Mouse (Mus musculus): Measurements from ENCODE around the gene Myzap. TPM values are rescaled to one million over a fixed set of nuclear protein-coding genes. Genes with fewer than 3 reads are reported as not detected.

The Myzap gene
- polyA plus RNA-seq, 1 experiment from 2014 or later, result 3.5 TPM

- H3K27ac ChIP-seq, result peak overlapping the region; percentile 74; the same call in 1 of the 2 replicates
- H3K36me3 ChIP-seq (replicated peaks), result no peaks in the 10 kb centered on the region
- peak overlapping the region; percentile 65 for H3K4me3 ChIP-seq
- peaks cover 28% of the 10 kb centered on the region for H3K27me3 ChIP-seq (ENCODE audit: poor library complexity, severe bottlenecking)
- 44% methylated on average over 6 of the region's 6 CpGs for WGBS
- no peak for DNase-seq (ENCODE audit: extremely low spot score, low spot score)
- peaks cover 20% of the 10 kb centered on the region for H3K4me1 ChIP-seq
- H3K9me3 ChIP-seq, result no peaks in the 10 kb centered on the region
Observed at GRCm38 (mm10) chr9:71592577-71593285, 571 bp upstream of the Myzap start.

DNA sequence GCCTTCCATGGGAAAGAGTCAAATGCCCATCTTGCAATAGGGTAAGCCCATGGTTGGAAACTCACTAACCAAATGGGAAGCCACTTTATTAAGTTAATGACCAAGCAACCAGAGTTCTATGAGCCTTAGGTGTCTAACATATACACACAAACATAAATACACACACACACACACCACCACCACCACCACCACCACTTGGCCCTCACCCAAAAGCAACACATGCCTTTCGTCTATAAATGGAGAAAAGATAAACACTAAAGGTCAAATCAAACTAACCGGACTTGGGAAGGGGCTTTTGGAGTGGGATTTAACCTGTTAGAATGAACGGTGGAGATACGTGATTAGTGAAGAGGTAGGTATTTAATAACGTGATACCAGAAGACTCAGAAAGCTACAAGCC, 1.1 kb downstream of the Myzap start:
- H3K9me3 ChIP-seq, result no peaks in the 10 kb centered on the region
- H3K27ac ChIP-seq, result no peak overlapping the region
- H3K36me3 ChIP-seq (replicated peaks), result no peaks in the 10 kb centered on the region
- peaks cover 16% of the 10 kb centered on the region for H3K4me1 ChIP-seq
- 80% methylated on average over 5 of the region's 5 CpGs for WGBS
- H3K4me3 ChIP-seq, result peak overlapping the region; percentile 65; the same call in 1 of the 2 replicates
- peaks cover 28% of the 10 kb centered on the region for H3K27me3 ChIP-seq (ENCODE audit: poor library complexity, severe bottlenecking)
- DNase-seq (ENCODE audit: extremely low spot score, low spot score), result no peak

DNA sequence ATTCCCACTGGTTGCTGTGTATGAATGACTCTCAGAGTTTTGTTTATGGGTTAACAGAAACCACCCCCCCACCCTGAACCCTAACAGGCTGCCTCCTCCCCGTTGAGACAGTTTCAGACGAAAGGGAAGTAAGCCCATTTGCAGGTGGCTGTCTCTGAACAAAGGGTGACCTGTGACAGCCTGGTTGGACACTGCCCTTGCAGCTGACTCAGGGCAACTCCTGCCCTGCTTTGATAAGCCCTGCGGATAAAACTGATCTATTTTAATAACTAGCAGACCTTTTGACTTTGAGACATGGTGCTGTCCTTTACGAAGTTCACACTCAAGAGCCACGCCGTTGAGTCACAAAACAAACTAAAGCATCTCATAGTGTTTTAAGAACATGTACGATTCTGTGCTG, 2.4 kb downstream of the Myzap start:
- WGBS, result 71% methylated on average over 7 of the region's 7 CpGs
- H3K9me3 ChIP-seq, result peaks cover 7% of the 10 kb centered on the region; the same call in 1 of the 2 replicates
- H3K4me1 ChIP-seq, result peaks cover 16% of the 10 kb centered on the region
- H3K36me3 ChIP-seq (replicated peaks), result no peaks in the 10 kb centered on the region
- no peak overlapping the region for H3K4me3 ChIP-seq
- DNase-seq (ENCODE audit: extremely low spot score, low spot score), result no peak
- peaks cover 28% of the 10 kb centered on the region for H3K27me3 ChIP-seq (ENCODE audit: poor library complexity, severe bottlenecking)
- H3K27ac ChIP-seq, result no peak overlapping the region

GRCm38 (mm10) chr9:71588930-71589592, 3.1 kb downstream of the Myzap start:
- 76% methylated on average over 2 of the region's 2 CpGs for WGBS
- H3K4me3 ChIP-seq, result no peak overlapping the region
- peaks cover 16% of the 10 kb centered on the region for H3K4me1 ChIP-seq
- DNase-seq (ENCODE audit: extremely low spot score, low spot score), result no peak
- H3K9me3 ChIP-seq, result peaks cover 7% of the 10 kb centered on the region; the same call in 1 of the 2 replicates
- peaks cover 28% of the 10 kb centered on the region for H3K27me3 ChIP-seq (ENCODE audit: poor library complexity, severe bottlenecking)
- H3K36me3 ChIP-seq (replicated peaks), result no peaks in the 10 kb centered on the region
- H3K27ac ChIP-seq, result no peak overlapping the region

- Histone ChIP-seq H3K4me3 (no peak overlapping the region), H3K4me1 (peaks cover 8% of the 10 kb centered on the region), H3K9me3 (peaks cover 7% of the 10 kb centered on the region; the same call in 1 of the 2 replicates), H3K36me3 (replicated peaks) (no peaks in the 10 kb centered on the region), H3K27me3 (ENCODE audit: poor library complexity, severe bottlenecking) (peaks cover 12% of the 10 kb centered on the region), H3K27ac (no peak overlapping the region)
- 61% methylated on average over 3 of the region's 3 CpGs for WGBS
- no peak for DNase-seq (ENCODE audit: extremely low spot score, low spot score)
Observed at GRCm38 (mm10) chr9:71586408-71586807, 5.8 kb downstream of the Myzap start.

- 64% methylated on average over 1 of the region's 1 CpGs for WGBS
Observed at GRCm38 (mm10) chr9:71582771-71583170, 9.4 kb downstream of the Myzap start.

DNA sequence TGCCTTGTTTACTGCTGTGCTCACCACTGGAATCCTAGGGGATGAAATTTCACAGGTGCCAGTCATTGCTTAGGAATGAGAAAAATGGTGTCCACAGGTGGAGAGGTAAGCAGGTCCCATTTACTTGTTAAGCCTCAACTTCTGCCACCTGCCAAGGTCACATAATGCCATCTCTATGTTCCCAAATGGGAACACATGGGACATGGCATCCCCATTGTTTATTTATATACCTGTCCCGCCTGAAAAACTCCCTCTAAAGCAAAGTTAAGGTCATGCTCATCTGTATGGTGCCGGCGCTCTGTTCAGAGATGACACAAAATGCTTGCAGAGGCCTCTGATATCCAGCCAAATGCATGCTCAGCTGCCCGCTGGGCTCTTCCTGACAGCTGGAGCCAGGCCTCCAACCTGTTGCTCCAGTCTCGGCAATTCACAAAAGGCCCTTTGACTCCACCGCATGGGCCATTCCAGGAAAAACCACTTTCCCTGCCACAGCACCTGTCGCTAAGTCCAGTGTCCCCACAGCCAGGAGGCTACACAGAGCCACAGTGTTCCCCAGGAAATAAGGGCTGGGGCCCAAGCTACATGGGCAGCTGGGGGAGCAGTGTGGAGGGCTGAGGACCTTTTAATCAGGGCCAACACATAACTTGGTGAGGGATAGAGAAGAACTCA, 13.1 kb downstream of the Myzap start:
- DNase-seq (ENCODE audit: extremely low spot score, low spot score), result no peak
- Histone ChIP-seq H3K4me3 (no peak overlapping the region), H3K36me3 (replicated peaks) (no peaks in the 10 kb centered on the region), H3K27ac (no peak overlapping the region), H3K27me3 (ENCODE audit: poor library complexity, severe bottlenecking) (no peaks in the 10 kb centered on the region), H3K9me3 (no peaks in the 10 kb centered on the region), H3K4me1 (peaks cover 8% of the 10 kb centered on the region)
- 76% methylated on average over 7 of the region's 7 CpGs for WGBS

More at GRCm38 (mm10) chr9:71582771-71583170, 9.4 kb downstream of the Myzap start:
- no peak for DNase-seq (ENCODE audit: extremely low spot score, low spot score)
- H3K4me1 ChIP-seq, result peaks cover 8% of the 10 kb centered on the region
- no peak overlapping the region for H3K4me3 ChIP-seq
- H3K27me3 ChIP-seq (ENCODE audit: poor library complexity, severe bottlenecking), result no peaks in the 10 kb centered on the region
- no peaks in the 10 kb centered on the region for H3K36me3 ChIP-seq (replicated peaks)
- peaks cover 7% of the 10 kb centered on the region; the same call in 1 of the 2 replicates for H3K9me3 ChIP-seq
- no peak overlapping the region for H3K27ac ChIP-seq

DNA sequence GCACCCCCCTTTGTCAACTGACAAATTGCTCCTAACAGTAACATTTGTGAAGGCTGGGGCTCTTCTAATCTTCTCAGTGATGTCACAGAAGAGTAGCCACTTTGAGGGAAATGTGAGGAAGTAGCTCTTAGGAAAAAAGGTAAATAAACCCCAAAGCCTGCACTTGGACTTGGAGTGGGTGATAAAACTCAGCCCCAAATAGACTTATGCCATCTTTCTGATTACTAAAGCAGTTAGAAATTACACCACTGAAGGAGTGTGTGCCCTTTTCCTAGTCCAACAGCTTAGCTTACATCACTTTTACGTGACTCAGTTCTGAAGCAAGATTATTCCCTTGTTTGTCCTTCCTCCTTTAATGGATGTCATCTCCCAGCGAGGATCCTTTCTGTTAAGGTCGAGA, 17.7 kb downstream of the Myzap start:
- no peaks in the 10 kb centered on the region for H3K36me3 ChIP-seq (replicated peaks)
- no peaks in the 10 kb centered on the region for H3K27me3 ChIP-seq (ENCODE audit: poor library complexity, severe bottlenecking)
- no peaks in the 10 kb centered on the region for H3K9me3 ChIP-seq
- WGBS, result 88% methylated on average over 3 of the region's 3 CpGs
- no peak overlapping the region for H3K27ac ChIP-seq
- DNase-seq (ENCODE audit: extremely low spot score, low spot score), result no peak
- H3K4me1 ChIP-seq, result no peaks in the 10 kb centered on the region
- no peak overlapping the region for H3K4me3 ChIP-seq

DNA sequence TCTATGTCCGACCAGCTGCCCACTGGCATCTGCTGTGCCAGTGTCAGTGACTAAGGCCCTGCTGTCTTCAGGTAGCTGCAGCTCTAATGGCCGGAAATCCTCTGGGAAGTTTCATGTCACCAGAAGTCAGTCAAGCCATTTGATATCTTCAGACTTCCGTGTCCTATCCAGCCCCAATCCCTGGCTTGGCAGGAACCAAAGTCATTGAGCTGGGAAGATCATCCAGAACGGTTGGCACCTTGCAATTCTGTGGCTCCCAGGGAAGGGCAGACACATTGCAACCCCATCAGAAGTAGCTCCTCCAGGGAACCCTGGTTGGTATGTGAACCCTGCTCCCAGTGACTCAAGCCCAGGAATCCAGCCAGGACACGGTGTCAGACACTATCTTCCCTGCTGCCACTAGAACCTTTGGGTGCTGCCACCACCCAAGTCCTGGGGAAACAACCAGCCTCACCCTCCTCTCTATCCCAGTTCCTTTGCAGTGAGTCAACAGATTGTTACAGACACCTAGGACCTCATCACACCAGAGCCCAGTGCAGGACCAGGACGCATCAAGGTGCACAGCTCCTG, 18.3 kb downstream of the Myzap start:
- no peaks in the 10 kb centered on the region for H3K4me1 ChIP-seq
- DNase-seq (ENCODE audit: extremely low spot score, low spot score), result no peak
- H3K27ac ChIP-seq, result no peak overlapping the region
- 89% methylated on average over 6 of the region's 6 CpGs for WGBS
- H3K9me3 ChIP-seq, result no peaks in the 10 kb centered on the region
- no peak overlapping the region for H3K4me3 ChIP-seq
- no peaks in the 10 kb centered on the region for H3K36me3 ChIP-seq (replicated peaks)
- H3K27me3 ChIP-seq (ENCODE audit: poor library complexity, severe bottlenecking), result no peaks in the 10 kb centered on the region

GRCm38 (mm10) chr9:71571150-71571633, 21.0 kb downstream of the Myzap start:
- WGBS, result 90% methylated on average over 7 of the region's 7 CpGs
- Histone ChIP-seq H3K27ac (no peak overlapping the region), H3K36me3 (replicated peaks) (no peaks in the 10 kb centered on the region), H3K4me1 (peaks cover 19% of the 10 kb centered on the region), H3K4me3 (no peak overlapping the region), H3K9me3 (no peaks in the 10 kb centered on the region), H3K27me3 (ENCODE audit: poor library complexity, severe bottlenecking) (no peaks in the 10 kb centered on the region)
- DNase-seq (ENCODE audit: extremely low spot score, low spot score), result no peak

DNA sequence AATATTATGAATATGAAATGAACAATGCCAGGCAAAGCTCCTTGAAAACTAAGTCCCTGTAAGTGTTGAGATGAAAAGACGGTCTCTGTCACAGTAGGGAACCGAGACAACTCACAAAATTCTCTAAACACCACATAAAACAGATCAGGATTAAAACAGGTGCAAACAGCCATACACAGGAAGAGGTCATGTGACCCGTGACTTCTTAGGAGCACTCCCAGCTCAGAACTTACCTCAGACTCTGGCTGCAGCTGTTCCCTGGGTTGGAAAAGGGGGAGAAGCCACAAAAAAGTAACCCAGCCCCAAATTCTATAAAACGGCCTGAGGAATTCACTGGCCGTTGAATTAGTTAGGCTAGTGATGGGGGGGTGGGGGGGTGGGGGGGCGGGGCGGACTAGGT, 22.0 kb downstream of the Myzap start:
- H3K9me3 ChIP-seq, result no peaks in the 10 kb centered on the region
- 74% methylated on average over 7 of the region's 7 CpGs for WGBS
- H3K27me3 ChIP-seq (ENCODE audit: poor library complexity, severe bottlenecking), result no peaks in the 10 kb centered on the region
- no peak for DNase-seq (ENCODE audit: extremely low spot score, low spot score)
- no peak overlapping the region for H3K4me3 ChIP-seq
- no peak overlapping the region for H3K27ac ChIP-seq
- no peaks in the 10 kb centered on the region for H3K36me3 ChIP-seq (replicated peaks)
- H3K4me1 ChIP-seq, result peaks cover 19% of the 10 kb centered on the region

- no peak for DNase-seq (ENCODE audit: extremely low spot score, low spot score)
- 67% methylated on average over 5 of the region's 5 CpGs for whole genome bisulfite sequencing
- Histone ChIP-seq H3K36me3 (replicated peaks) (no peaks in the 10 kb centered on the region), H3K27ac (no peak overlapping the region), H3K27me3 (ENCODE audit: poor library complexity, severe bottlenecking) (no peaks in the 10 kb centered on the region), H3K4me1 (peaks cover 19% of the 10 kb centered on the region), H3K4me3 (no peak overlapping the region), H3K9me3 (no peaks in the 10 kb centered on the region)
Observed at GRCm38 (mm10) chr9:71568323-71568942, 23.7 kb downstream of the Myzap start.
